Mouse (Mus musculus): ENCODE measurements around the gene Cdiptos. TPM values are rescaled to one million over a fixed set of nuclear protein-coding genes. Genes with fewer than 3 reads are reported as not detected.
A peak's percentile ranks its signal among the peaks of the same experiment; 100 is the strongest.

Gene Cdiptos
- total RNA-seq, 2 experiments from 2014 or later: 0.24 to 0.29 TPM

DNA sequence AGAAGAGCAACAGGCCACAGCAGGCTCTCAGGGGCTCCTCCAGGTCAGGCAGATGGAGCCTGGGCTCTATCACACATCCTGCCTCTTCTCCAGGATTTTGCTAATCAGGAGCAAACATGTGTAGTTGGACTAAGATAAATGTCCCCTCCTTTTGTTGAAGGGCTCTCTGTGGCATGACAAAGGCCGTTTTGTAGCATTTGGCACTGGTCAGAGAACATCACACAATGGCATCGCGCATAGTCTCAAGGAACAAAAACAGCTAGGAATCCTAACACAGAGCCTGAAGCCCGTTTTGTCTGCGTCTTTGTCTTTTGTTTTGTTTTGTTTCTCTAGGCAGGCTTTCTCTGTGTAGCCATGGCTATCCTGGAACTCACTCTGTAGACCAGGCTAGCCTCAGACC lies 51.9 kb downstream of the Cdiptos start:
- no peak for DNase-seq

- peak; percentile 60 for DNase-seq
Observed at GRCm38 (mm10) chr7:126922624-126923060, 53.3 kb downstream of the Cdiptos start, which contains the start of gene Tmem219. TSS of gene Tmem219 (minus strand) at chr7:126922917.

Other genes with a start within 250 kb of the Cdiptos start
- 10 to 100 TPM; 80.3 to 90.9 TPM for gene Mapk3, start 216.5 kb downstream of the Cdiptos start, total RNA-seq (2021)
- 1 to 10 TPM; 3.7 to 4.2 TPM for gene Gdpd3, start 209.8 kb downstream of the Cdiptos start, total RNA-seq (2021)
- gene Ypel3, start 199.1 kb downstream of the Cdiptos start, total RNA-seq (2021): 10 to 100 TPM; 31.8 to 34.0 TPM
- gene Tbx6, start 194.6 kb downstream of the Cdiptos start, total RNA-seq (2021): under 1 TPM in 1 of 2 experiments, not detected in 1; 0.26 TPM
- 10 to 100 TPM; 67.6 to 76.6 TPM for gene Ppp4c, start 183.6 kb downstream of the Cdiptos start, total RNA-seq (2021)
- 1 to 10 TPM; 7.7 to 9.3 TPM for gene Fam57b, start 178.4 kb downstream of the Cdiptos start, total RNA-seq (2021)
- not detected for gene 4930451I11Rik, start 144.5 kb downstream of the Cdiptos start, total RNA-seq (2021)
- gene Doc2a, start 128.7 kb downstream of the Cdiptos start, total RNA-seq (2021): not detected
- gene Hirip3, start 114.1 kb downstream of the Cdiptos start, total RNA-seq (2021): 10 to 100 TPM; 22.8 to 26.1 TPM
- gene Ino80e, start 113.7 kb downstream of the Cdiptos start, total RNA-seq (2021): 10 to 100 TPM; 33.5 to 34.1 TPM
- 10 to 100 TPM; 65.0 to 66.5 TPM for gene Taok2, start 91.4 kb downstream of the Cdiptos start, total RNA-seq (2021)
- gene Tmem219, start 53.2 kb downstream of the Cdiptos start, total RNA-seq (2021): 10 to 100 TPM; 12.9 to 14.7 TPM
- gene Kctd13, start 47.2 kb downstream of the Cdiptos start, total RNA-seq (2021): 10 to 100 TPM; 10.4 to 10.7 TPM
- gene Asphd1, start 26.5 kb downstream of the Cdiptos start, total RNA-seq (2021): under 1 TPM in 1 of 2 experiments, not detected in 1; 0.36 TPM
- 10 to 100 TPM; 18.6 to 21.2 TPM for gene Sez6l2, start 25.5 kb downstream of the Cdiptos start, total RNA-seq (2021)
- gene Cdipt, start 184 bp downstream of the Cdiptos start, total RNA-seq (2021): 10 to 100 TPM; 69.2 to 72.1 TPM
- gene Mvp, start 38.5 kb upstream of the Cdiptos start, total RNA-seq (2021): 10 to 100 TPM; 27.2 to 28.4 TPM
- 1 to 10 TPM; 1.2 to 1.9 TPM for gene Pagr1b, start 40.4 kb upstream of the Cdiptos start, total RNA-seq (2021)
- 10 to 100 TPM; 10.4 to 14.8 TPM for gene Pagr1a, start 41.3 kb upstream of the Cdiptos start, total RNA-seq (2021)
- 10 to 100 TPM; 10.0 to 18.2 TPM for gene Gm42742, start 45.0 kb upstream of the Cdiptos start, total RNA-seq (2021)
- 1 to 10 TPM; 1.6 to 2.0 TPM for gene Prrt2, start 45.1 kb upstream of the Cdiptos start, total RNA-seq (2021)
- gene Maz, start 50.9 kb upstream of the Cdiptos start, total RNA-seq (2021): 100 to 1,000 TPM; 152 TPM
- 10 to 100 TPM; 43.2 to 48.6 TPM for gene Kif22, start 66.4 kb upstream of the Cdiptos start, total RNA-seq (2021)
- not detected for gene Zg16, start 111.2 kb upstream of the Cdiptos start, total RNA-seq (2021)
- under 1 TPM; 0.71 to 0.74 TPM for gene AI467606, start 115.3 kb upstream of the Cdiptos start, total RNA-seq (2021)
- gene Qprt, start 146.1 kb upstream of the Cdiptos start, total RNA-seq (2021): under 1 TPM; 0.19 to 0.20 TPM
- under 1 TPM; 0.38 to 0.67 TPM for gene Spn, start 161.7 kb upstream of the Cdiptos start, total RNA-seq (2021)
- gene Cd2bp2, start 220.0 kb upstream of the Cdiptos start, total RNA-seq (2021): 10 to 100 TPM; 57.3 to 57.7 TPM
- 10 to 100 TPM; 41.0 to 42.5 TPM for gene Tbc1d10b, start 232.4 kb upstream of the Cdiptos start, total RNA-seq (2021)
- gene Mylpf, start 232.8 kb upstream of the Cdiptos start, total RNA-seq (2021): 10 to 100 TPM in 1 of 2 experiments, 1 to 10 TPM in 1; 3.1 to 33.0 TPM

Measured in heart, postnatal 4 days (tissue).